Mouse (Mus musculus) intestine, embryonic 15.5 days (tissue): ENCODE measurements around the gene Zfp991. TPM values are rescaled to one million over a fixed set of nuclear protein-coding genes. Genes with fewer than 3 reads are reported as not detected.

Experiments used
- polyA plus RNA-seq: library from polyadenylated mRNA; unstranded; fragments of >200 nt; fragmentation: Nextera tagmentation; extraction: Ambion mirVana; gene quantifications from 2 replicates; pipeline ENCODE4 v1.2.1, GENCODE M21; 2015

The Zfp991 gene
- polyA plus RNA-seq, 1 experiment from 2014 or later = 8.9 TPM

Other genes starting within 250 kb of the Zfp991 start
- not detected in 2 replicates for gene Gm21411, start 222.4 kb upstream of the Zfp991 start, polyA plus RNA-seq
- not detected in 2 replicates for gene Zfp989, start 160.1 kb upstream of the Zfp991 start, polyA plus RNA-seq
- gene Rex2, start 110.2 kb upstream of the Zfp991 start, polyA plus RNA-seq = not detected in 2 replicates
- 0.36 and 0.39 TPM in 2 replicates for gene Zfp988, start 173.6 kb downstream of the Zfp991 start, polyA plus RNA-seq
- not detected in 2 replicates for gene Zfp978, start 229.3 kb downstream of the Zfp991 start, polyA plus RNA-seq